Mouse (Mus musculus) CD4-positive, CD25-positive, alpha-beta regulatory T cell (primary cell): ENCODE data around the gene Krt76. TPM values are rescaled to one million over a fixed set of nuclear protein-coding genes. Genes with fewer than 3 reads are reported as not detected.

Experiments
- polyA plus RNA-seq: library from polyadenylated mRNA; unstranded; fragments of 100-300 nt; shearing (Covaris generic); gene quantifications from one replicate; pipeline ENCODE4 v1.2.1, GENCODE M21; 2017

Krt76 gene
- not detected for polyA plus RNA-seq

GRCm38 (mm10) chr15:101892820-101893219 lies at the start of gene Krt76:
TSS of gene Krt76 (minus strand) at chr15:101892920.

GRCm38 (mm10) chr15:101940274-101940829 lies 47.6 kb upstream of the Krt76 start, which contains the start of gene Krt79:
TSS of gene Krt79 (minus strand) at chr15:101940324.

GRCm38 (mm10) chr15:101924635-101925034 lies 31.9 kb upstream of the Krt76 start, which contains the start of gene Krt4:
TSS of gene Krt4 (minus strand) at chr15:101924735.

GRCm38 (mm10) chr15:101869431-101869830 lies 23.3 kb downstream of the Krt76 start, which contains the start of gene Krt77:
TSS of gene Krt77 (minus strand) at chr15:101869705.

GRCm38 (mm10) chr15:101850694-101851093 lies 42.0 kb downstream of the Krt76 start, which contains the start of gene Krt1:
TSS of gene Krt1 (minus strand) at chr15:101850794.

Other genes starting within 250 kb of the Krt76 start
- gene Gm5478, start 245.5 kb downstream of the Krt76 start, polyA plus RNA-seq, result not detected
- gene Krt6b, start 212.6 kb downstream of the Krt76 start, polyA plus RNA-seq, result not detected
- gene Krt6a, start 198.6 kb downstream of the Krt76 start, polyA plus RNA-seq, result not detected
- gene Krt5, start 180.0 kb downstream of the Krt76 start, polyA plus RNA-seq, result not detected
- gene Krt71, start 149.8 kb downstream of the Krt76 start, polyA plus RNA-seq, result not detected
- gene Krt72, start 106.5 kb downstream of the Krt76 start, polyA plus RNA-seq, result not detected
- gene Krt73, start 90.6 kb downstream of the Krt76 start, polyA plus RNA-seq, result not detected
- not detected for gene Krt2, start 74.8 kb downstream of the Krt76 start, polyA plus RNA-seq
- gene Krt1, start 42.1 kb downstream of the Krt76 start, polyA plus RNA-seq, result 0.34 TPM
- 0.10 TPM for gene Krt77, start 23.2 kb downstream of the Krt76 start, polyA plus RNA-seq
- gene Krt4, start 31.8 kb upstream of the Krt76 start, polyA plus RNA-seq, result not detected
- gene Krt79, start 47.4 kb upstream of the Krt76 start, polyA plus RNA-seq, result 0.28 TPM
- not detected for gene Krt78, start 61.4 kb upstream of the Krt76 start, polyA plus RNA-seq
- 0.12 TPM for gene Krt8, start 111.6 kb upstream of the Krt76 start, polyA plus RNA-seq
- gene Krt18, start 135.3 kb upstream of the Krt76 start, polyA plus RNA-seq, result 1.0 TPM
- 102 TPM for gene Eif4b, start 180.9 kb upstream of the Krt76 start, polyA plus RNA-seq
- 1.5 TPM for gene Tns2, start 207.5 kb upstream of the Krt76 start, polyA plus RNA-seq
- 50.9 TPM for gene Spryd3, start 243.3 kb upstream of the Krt76 start, polyA plus RNA-seq